Mouse (Mus musculus) lung, embryonic 16.5 days (tissue): ENCODE measurements around the gene Ptprj. TPM values are rescaled to one million over a fixed set of nuclear protein-coding genes. Genes with fewer than 3 reads are reported as not detected.

Source experiments
- ATAC-seq: fragments of 200-750 bp; cut with Nextera tagmentation; 2 replicates; pipeline ENCODE4 v1.8.0; 2017; ENCODE audit warnings: low read depth, mild to moderate bottlenecking, moderate library complexity
- H3K27ac ChIP-seq: fragments of 300-500 bp; sonication (generic); 2 replicates; pipeline ENCODE4 v1.5.1; 2014; ENCODE audit warnings: mild to moderate bottlenecking, control low read depth, low read length
- H3K27me3 ChIP-seq: fragments of 300-500 bp; sonication (generic); 2 replicates; pipeline ENCODE4 v1.6.1; 2014; ENCODE audit warnings: low read depth, low read length, mixed read lengths; ENCODE audit not compliant: control insufficient read depth, insufficient read depth
- H3K36me3 ChIP-seq: fragments of 300-500 bp; sonication (generic); 2 replicates; pipeline ENCODE4 v1.6.1; 2014; ENCODE audit warnings: low read length; ENCODE audit not compliant: control insufficient read depth, insufficient read depth
- H3K4me1 ChIP-seq: fragments of 300-500 bp; sonication (generic); replicated peaks from 2 replicates; pipeline ENCODE4 v1.6.1; 2014; ENCODE audit warnings: low read length, mixed read lengths; ENCODE audit not compliant: control insufficient read depth, insufficient read depth
- H3K4me2 ChIP-seq: fragments of 300-500 bp; sonication (generic); 2 replicates; pipeline ENCODE4 v1.6.1; 2014; ENCODE audit warnings: low read depth, low read length, control low read depth
- H3K4me3 ChIP-seq: fragments of 300-500 bp; sonication (generic); 2 replicates; pipeline ENCODE4 v1.5.1; 2014; ENCODE audit warnings: mild to moderate bottlenecking, low read length, control low read depth
- H3K9ac ChIP-seq: fragments of 300-500 bp; sonication (generic); 2 replicates; pipeline ENCODE4 v1.6.1; 2014; ENCODE audit warnings: low read length, control low read depth
- H3K9me3 ChIP-seq: fragments of 300-500 bp; sonication (generic); 2 replicates; pipeline ENCODE4 v1.6.1; 2016; ENCODE audit warnings: low read length; ENCODE audit not compliant: control insufficient read depth
- WGBS: fragments of 180-500 bp; shearing (Covaris S2); extraction: QIAGEN DNeasy Blood & Tissue Kit; methylation state at CpG from one replicate; pipeline ENCODE4 v1.1.7; 2014; 5-methylcytosine and 5-hydroxymethylcytosine counted together
- polyA plus RNA-seq: library from polyadenylated mRNA; unstranded; fragments of >200 nt; fragmentation: Nextera tagmentation; extraction: Ambion mirVana; gene quantifications from 2 replicates; pipeline ENCODE4 v1.2.1, GENCODE M21; 2015

Ptprj gene
- polyA plus RNA-seq, 1 experiment from 2014 or later = 2.7 TPM

DNA sequence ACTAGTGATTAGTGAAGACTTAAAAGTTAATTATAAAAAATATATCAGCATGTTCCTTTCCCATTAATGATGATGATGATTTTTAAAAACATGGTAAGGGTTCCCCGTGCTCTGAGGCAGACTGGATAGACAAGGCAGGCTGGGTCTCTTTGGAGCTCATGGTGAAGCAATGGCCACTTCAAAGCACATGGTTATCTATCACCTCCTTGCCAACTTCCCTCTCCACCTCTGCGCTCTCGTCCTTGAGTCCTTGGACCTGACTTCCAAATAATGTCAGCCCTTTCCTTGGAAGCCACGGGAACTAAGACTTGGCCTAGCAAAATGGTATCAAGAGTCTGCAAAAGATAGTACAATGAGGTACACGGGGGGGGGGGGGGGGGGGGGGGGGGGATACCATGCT is 103.7 kb downstream of the Ptprj start:
- no peak overlapping the region for H3K27ac ChIP-seq
- no peak overlapping the region for H3K4me3 ChIP-seq
- H3K36me3 ChIP-seq = no peaks in the 10 kb centered on the region
- no peaks in the 10 kb centered on the region for H3K27me3 ChIP-seq
- H3K9me3 ChIP-seq = no peaks in the 10 kb centered on the region
- H3K4me2 ChIP-seq = no peak overlapping the region
- WGBS = 50% methylated on average over 4 of the region's 5 CpGs
- peaks cover 2% of the 10 kb centered on the region; the same call in 1 of the 2 replicates for H3K4me1 ChIP-seq
- H3K9ac ChIP-seq = no peak overlapping the region
- no peak for ATAC-seq

DNA sequence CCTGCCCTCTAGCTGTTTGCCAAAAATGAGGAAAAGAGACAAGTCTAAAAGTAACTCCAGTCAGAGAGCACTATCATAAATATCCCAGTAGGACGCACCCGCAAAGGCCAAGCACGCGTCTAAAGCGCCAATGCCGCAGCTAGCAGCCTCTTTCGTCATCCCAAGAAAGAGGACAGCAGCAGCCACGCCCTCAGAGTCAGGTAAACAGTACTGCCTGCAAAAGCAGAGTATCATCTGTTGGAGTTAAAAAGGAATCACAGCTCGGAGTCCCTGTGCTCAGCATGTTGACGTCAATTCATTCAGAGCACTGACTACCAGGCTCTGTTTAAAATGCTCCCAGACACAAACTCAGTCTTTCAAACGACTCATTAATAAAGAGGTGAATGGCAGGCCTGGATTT is 104.1 kb downstream of the Ptprj start:
- Histone ChIP-seq H3K36me3 (no peaks in the 10 kb centered on the region), H3K9me3 (no peaks in the 10 kb centered on the region), H3K4me1 (no peaks in the 10 kb centered on the region), H3K27ac (no peak overlapping the region), H3K27me3 (no peaks in the 10 kb centered on the region), H3K4me3 (no peak overlapping the region), H3K4me2 (no peak overlapping the region), H3K9ac (no peak overlapping the region)
- no peak for ATAC-seq
- WGBS = 77% methylated on average over 11 of the region's 11 CpGs

DNA sequence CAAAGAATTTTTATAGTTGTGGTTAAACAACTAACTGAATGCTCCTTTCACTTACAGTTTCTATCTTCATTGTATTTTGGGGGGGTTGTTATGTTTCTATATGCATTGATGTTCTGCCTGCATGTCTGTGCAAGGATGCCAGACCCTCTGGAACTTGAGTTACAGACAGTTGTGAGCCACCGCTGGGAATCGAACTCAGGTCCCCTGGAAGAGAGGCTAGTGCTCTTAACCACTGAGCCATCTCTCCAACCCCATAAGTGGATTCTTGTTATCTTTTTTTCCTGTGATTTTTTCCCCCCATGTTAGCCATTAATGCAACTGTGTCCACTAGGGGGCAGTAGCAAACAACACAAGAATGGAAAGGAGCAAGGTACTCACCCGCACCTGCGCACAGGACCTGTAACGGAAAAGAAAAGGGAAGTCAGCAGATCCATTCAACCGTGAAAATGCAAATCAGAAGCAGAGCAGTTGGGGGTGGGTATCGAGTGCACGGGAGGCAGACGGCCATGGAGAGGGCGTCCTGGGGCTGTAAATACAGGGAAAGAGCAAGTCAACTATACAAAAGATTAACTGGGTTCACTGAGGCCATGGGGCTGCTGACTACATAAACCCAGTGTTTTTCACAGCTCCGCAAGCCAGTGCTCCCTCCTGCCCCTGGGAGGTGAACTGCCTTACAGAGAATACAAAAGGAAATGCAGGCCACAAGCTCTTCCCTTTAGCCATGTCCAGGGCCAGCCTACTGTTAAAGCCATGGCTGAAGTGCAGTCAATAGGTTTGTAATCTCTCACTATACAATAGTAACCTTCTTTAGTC is 105.6 kb downstream of the Ptprj start:
- Histone ChIP-seq H3K4me2 (peak overlapping the region; percentile 58), H3K4me1 (no peaks in the 10 kb centered on the region), H3K27me3 (no peaks in the 10 kb centered on the region), H3K9ac (no peak overlapping the region), H3K36me3 (no peaks in the 10 kb centered on the region), H3K4me3 (peak overlapping the region; percentile 33), H3K9me3 (no peaks in the 10 kb centered on the region), H3K27ac (no peak overlapping the region)
- peak; percentile 70 for ATAC-seq
- WGBS = 3% methylated on average over 11 of the region's 11 CpGs

DNA sequence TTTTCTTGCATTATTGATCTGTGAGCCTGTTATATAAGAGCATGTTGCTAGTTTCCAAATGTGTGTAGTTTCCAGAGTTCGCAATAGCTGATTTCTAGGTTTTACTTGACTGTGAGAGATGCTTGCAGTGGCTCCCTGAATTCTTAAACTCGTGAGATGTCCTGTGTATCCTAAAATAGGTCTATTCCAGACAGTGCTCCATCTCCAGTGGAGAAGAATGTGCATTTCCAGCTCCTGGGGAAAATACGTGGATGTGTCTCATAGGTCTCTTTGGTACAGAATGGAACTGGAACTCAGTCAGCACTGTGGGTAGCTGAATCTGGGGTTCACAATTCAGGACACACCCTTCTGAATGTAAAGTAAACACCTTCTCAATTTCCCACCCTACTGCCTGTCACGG is 107.7 kb downstream of the Ptprj start:
- no peaks in the 10 kb centered on the region for H3K9me3 ChIP-seq
- H3K36me3 ChIP-seq = no peaks in the 10 kb centered on the region
- no peak overlapping the region for H3K27ac ChIP-seq
- H3K9ac ChIP-seq = no peak overlapping the region
- no peaks in the 10 kb centered on the region for H3K4me1 ChIP-seq
- no peaks in the 10 kb centered on the region for H3K27me3 ChIP-seq
- whole genome bisulfite sequencing = 74% methylated on average over 4 of the region's 4 CpGs
- H3K4me3 ChIP-seq = no peak overlapping the region
- no peak for ATAC-seq
- H3K4me2 ChIP-seq = no peak overlapping the region

DNA sequence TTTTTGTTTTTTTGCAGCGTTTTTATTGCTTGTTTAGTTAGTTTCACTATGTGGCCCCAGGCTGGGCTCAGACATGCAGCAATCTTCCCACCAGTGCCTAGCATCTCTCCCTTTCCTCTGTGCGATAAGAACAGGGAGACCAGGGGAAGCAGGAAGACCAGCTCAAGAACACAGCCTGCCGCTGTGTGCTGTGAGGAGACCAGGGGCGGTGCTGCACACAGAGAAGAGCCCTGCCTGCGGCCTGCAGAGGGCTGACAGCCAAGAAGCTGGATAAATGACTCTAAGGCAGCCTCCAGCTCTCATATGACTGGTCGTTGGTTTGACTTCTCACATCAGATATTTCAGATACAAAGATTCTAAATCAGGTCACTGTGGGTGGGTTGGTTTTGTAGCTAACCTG is 110.3 kb downstream of the Ptprj start:
- peak; percentile 54; the same call in 1 of the 2 replicates for ATAC-seq
- Histone ChIP-seq H3K27me3 (no peaks in the 10 kb centered on the region), H3K4me1 (no peaks in the 10 kb centered on the region), H3K9me3 (no peaks in the 10 kb centered on the region), H3K27ac (no peak overlapping the region), H3K9ac (no peak overlapping the region), H3K4me2 (no peak overlapping the region), H3K36me3 (no peaks in the 10 kb centered on the region), H3K4me3 (no peak overlapping the region)
- 23% methylated on average over 6 of the region's 6 CpGs for WGBS

DNA sequence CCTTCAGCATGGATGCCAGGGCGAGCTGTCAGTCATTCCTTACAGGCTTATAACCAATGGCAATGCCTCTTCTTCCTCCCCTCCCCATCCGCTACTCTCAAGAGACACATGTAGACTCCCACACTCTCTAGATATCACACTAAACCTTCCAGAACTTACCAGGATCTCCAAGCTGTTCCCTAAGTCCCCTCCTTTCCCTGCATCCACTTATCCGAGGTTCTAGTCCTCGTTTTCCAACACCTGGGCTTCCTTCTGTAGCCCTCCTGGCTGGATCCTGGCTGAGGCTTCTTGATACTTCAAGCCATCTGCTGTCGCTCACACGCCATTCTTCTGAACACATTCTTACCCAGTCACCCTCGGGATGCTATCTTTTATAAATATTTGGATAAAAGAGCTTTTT is 114.0 kb downstream of the Ptprj start:
- Histone ChIP-seq H3K9ac (no peak overlapping the region), H3K4me2 (no peak overlapping the region), H3K27ac (no peak overlapping the region), H3K36me3 (no peaks in the 10 kb centered on the region), H3K4me3 (no peak overlapping the region), H3K4me1 (no peaks in the 10 kb centered on the region), H3K9me3 (no peaks in the 10 kb centered on the region), H3K27me3 (no peaks in the 10 kb centered on the region)
- WGBS = 40% methylated on average over 7 of the region's 7 CpGs
- peak; percentile 26; the same call in 1 of the 2 replicates for ATAC-seq

DNA sequence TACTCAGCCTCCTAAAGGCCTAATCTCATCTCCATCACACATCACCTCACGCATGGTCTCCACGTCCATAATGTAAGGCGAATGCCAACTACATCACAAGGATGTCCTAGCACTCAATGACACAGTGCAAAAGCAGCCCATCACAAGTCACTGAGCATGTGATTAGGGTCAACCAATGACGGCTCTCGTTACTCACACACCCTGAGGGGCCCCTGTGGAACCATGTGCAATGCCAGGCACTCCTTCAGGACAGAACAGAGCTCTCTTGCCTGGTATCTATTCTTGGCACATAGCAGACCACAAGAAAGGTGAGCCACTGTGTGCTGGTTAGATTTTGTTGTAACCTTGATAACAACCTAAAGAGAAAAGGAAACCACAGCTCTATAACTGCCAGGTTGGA is 116.7 kb downstream of the Ptprj start:
- Histone ChIP-seq H3K27me3 (no peaks in the 10 kb centered on the region), H3K4me2 (no peak overlapping the region), H3K9ac (no peak overlapping the region), H3K27ac (no peak overlapping the region), H3K36me3 (no peaks in the 10 kb centered on the region), H3K4me1 (no peaks in the 10 kb centered on the region), H3K4me3 (no peak overlapping the region), H3K9me3 (no peaks in the 10 kb centered on the region)
- WGBS = 87% methylated on average over 5 of the region's 5 CpGs
- ATAC-seq = no peak

DNA sequence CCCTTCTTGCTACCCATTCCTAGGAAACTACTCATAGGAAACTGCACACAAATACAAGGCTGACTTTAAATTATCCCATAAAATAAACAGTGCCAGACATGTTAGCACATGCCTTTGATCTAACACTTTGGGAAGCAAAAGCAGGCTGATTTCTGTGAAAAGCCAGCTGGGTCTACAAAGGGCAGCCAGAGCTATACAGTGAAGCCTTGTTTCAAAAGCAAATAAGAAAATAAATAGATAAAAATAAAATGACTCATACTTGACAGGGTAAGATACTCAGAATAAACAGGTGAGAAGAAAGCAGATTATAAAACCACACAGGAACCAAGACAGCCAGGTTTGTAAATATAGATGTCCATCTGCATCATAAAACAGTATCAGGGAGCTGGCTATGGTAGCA is 118.2 kb downstream of the Ptprj start:
- Histone ChIP-seq H3K36me3 (no peaks in the 10 kb centered on the region), H3K4me3 (no peak overlapping the region), H3K27ac (no peak overlapping the region), H3K9ac (no peak overlapping the region), H3K27me3 (no peaks in the 10 kb centered on the region), H3K9me3 (no peaks in the 10 kb centered on the region), H3K4me2 (no peak overlapping the region), H3K4me1 (no peaks in the 10 kb centered on the region)
- ATAC-seq = no peak

DNA sequence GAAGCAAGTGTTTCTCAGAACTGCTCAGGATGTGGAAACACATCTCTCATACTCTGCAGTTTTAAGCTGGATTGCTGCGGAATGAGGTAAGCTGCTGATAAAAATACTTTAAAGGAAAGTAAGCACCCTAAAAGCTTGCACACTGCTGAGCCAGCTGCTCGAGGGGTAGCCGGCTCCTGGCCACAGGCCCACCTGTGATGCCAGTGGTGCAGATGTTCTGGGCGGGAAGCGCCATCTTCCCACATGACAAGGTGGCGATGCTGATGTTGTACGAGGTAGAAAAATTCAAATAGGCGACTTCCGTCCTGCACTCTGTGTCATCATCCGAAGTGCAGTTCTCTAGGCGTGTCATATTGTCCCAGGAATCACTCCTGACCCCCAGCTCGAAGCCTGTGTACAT is 122.5 kb downstream of the Ptprj start:
- no peak overlapping the region for H3K9ac ChIP-seq
- H3K4me3 ChIP-seq = no peak overlapping the region
- 76% methylated on average over 12 of the region's 12 CpGs for WGBS
- H3K4me2 ChIP-seq = no peak overlapping the region
- H3K27ac ChIP-seq = no peak overlapping the region
- no peaks in the 10 kb centered on the region for H3K4me1 ChIP-seq
- H3K27me3 ChIP-seq = no peaks in the 10 kb centered on the region
- H3K9me3 ChIP-seq = no peaks in the 10 kb centered on the region
- 0 out of 2 replicates have a peak, but pooled peaks cover 2% of the 10 kb centered on the region for H3K36me3 ChIP-seq
- no peak for ATAC-seq
